Mouse (Mus musculus): Measurements from ENCODE around the gene Caskin1. TPM values are rescaled to one million over a fixed set of nuclear protein-coding genes. Genes with fewer than 3 reads are reported as not detected.

Gene Caskin1
- 2.3 and 2.5 TPM in 2 replicates for polyA plus RNA-seq (2014; fragmentation: Nextera tagmentation; extraction: Ambion mirVana)

GRCm38 (mm10) chr17:24488186-24488661, at the start of gene Caskin1:
TSS of gene Caskin1 (plus strand) at chr17:24488601.
- DNase-seq (ENCODE audit: low spot score) (peak; percentile 53), ATAC-seq (ENCODE audit: insufficient number of reproducible peaks, low FRiP score, low TSS enrichment, low read depth) (peak; percentile 73)
- H3K4me2 ChIP-seq (ENCODE audit: low read depth, severe bottlenecking) = peak within 1 kb of the TSS; percentile 80
- WGBS = under 1% methylated on average over 40 of the region's 45 CpGs
- H3K27me3 ChIP-seq (ENCODE audit: control insufficient read depth, insufficient read depth, low read length) = peaks cover 9% of the 10 kb centered on the region
- no peak within 1 kb of the TSS for H3K27ac ChIP-seq (replicated peaks; ENCODE audit: low read depth, low read length)
- H3K4me1 ChIP-seq (ENCODE audit: control insufficient read depth, insufficient read depth, low read length) = peaks cover 12% of the 10 kb centered on the region
- peak within 1 kb of the TSS; percentile 82 for H3K4me3 ChIP-seq (ENCODE audit: low read depth, low read length)
- H3K9ac ChIP-seq (ENCODE audit: low read length) = peak within 1 kb of the TSS; percentile 78
- H3K9me3 ChIP-seq (ENCODE audit: control insufficient read depth, low read length) = no peaks in the 10 kb centered on the region
- no peaks in the 10 kb centered on the region for H3K36me3 ChIP-seq (ENCODE audit: control insufficient read depth, insufficient read depth, low read length)

- H3K27ac ChIP-seq (replicated peaks; ENCODE audit: low read depth, low read length) = no peak overlapping the region
- no peak overlapping the region for H3K4me3 ChIP-seq (ENCODE audit: low read depth, low read length)
- peaks cover 20% of the 10 kb centered on the region for H3K36me3 ChIP-seq (ENCODE audit: control insufficient read depth, insufficient read depth, low read length)
- H3K27me3 ChIP-seq (ENCODE audit: control insufficient read depth, insufficient read depth, low read length) = no peaks in the 10 kb centered on the region
- ATAC-seq (ENCODE audit: insufficient number of reproducible peaks, low FRiP score, low TSS enrichment, low read depth) = no peak
- no peak overlapping the region for H3K9ac ChIP-seq (ENCODE audit: low read length)
- no peaks in the 10 kb centered on the region for H3K9me3 ChIP-seq (ENCODE audit: control insufficient read depth, low read length)
- no peak overlapping the region for H3K4me2 ChIP-seq (ENCODE audit: low read depth, severe bottlenecking)
- no peaks in the 10 kb centered on the region for H3K4me1 ChIP-seq (ENCODE audit: control insufficient read depth, insufficient read depth, low read length)
- no peak for DNase-seq (ENCODE audit: low spot score)
- 94% methylated on average over 8 of the region's 8 CpGs for WGBS
Measured at GRCm38 (mm10) chr17:24440377-24440776, 48.0 kb upstream of the Caskin1 start.

DNA sequence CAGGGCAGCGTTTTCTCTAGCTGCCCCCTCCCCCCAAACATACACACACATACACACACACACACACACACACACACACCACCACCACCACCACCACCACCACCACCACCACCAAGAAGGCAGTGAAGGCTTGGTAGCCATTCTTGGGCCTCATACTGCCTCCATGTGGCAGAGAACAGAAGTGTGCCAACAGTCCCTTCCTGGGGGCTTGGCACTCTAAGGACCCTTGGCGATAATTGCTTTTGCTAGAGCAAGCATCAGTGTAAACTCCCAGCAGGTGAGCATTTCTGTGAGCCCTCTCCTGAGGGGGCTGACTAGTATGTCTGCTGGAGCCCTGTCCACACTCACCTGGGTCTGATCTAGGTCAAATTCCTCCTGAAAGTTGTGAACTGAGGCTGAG, 47.3 kb upstream of the Caskin1 start:
- DNase-seq (ENCODE audit: low spot score) = no peak
- Histone ChIP-seq H3K9ac (ENCODE audit: low read length) (no peak overlapping the region), H3K9me3 (ENCODE audit: control insufficient read depth, low read length) (no peaks in the 10 kb centered on the region), H3K27me3 (ENCODE audit: control insufficient read depth, insufficient read depth, low read length) (no peaks in the 10 kb centered on the region), H3K36me3 (ENCODE audit: control insufficient read depth, insufficient read depth, low read length) (peaks cover 25% of the 10 kb centered on the region), H3K4me1 (ENCODE audit: control insufficient read depth, insufficient read depth, low read length) (no peaks in the 10 kb centered on the region), H3K4me2 (ENCODE audit: low read depth, severe bottlenecking) (no peak overlapping the region), H3K4me3 (ENCODE audit: low read depth, low read length) (no peak overlapping the region), H3K27ac (replicated peaks; ENCODE audit: low read depth, low read length) (no peak overlapping the region)
- no peak for ATAC-seq (ENCODE audit: insufficient number of reproducible peaks, low FRiP score, low TSS enrichment, low read depth)
- 61% methylated on average over 2 of the region's 2 CpGs for WGBS

DNA sequence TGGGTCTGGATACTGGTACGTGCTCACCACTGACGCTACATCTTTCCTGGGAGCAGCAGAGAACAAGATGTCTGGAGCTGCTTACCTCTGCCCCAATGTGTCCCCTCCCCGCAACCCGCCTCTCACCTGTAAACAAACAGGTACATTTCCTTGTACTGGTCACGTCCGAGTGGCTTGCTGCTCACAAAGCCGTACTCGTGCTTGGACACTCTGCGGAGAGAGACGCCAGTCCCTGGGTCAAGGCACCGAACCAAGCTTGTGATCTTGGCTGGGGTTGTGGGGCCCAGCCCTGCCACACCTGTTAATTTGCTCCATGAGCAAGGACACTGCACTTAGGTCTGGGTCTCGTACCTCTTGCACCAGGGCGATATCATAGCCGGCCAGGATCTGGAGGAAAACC, 46.3 kb upstream of the Caskin1 start:
- WGBS = 90% methylated on average over 14 of the region's 14 CpGs
- Histone ChIP-seq H3K9ac (ENCODE audit: low read length) (no peak overlapping the region), H3K4me3 (ENCODE audit: low read depth, low read length) (no peak overlapping the region), H3K27ac (replicated peaks; ENCODE audit: low read depth, low read length) (no peak overlapping the region), H3K36me3 (ENCODE audit: control insufficient read depth, insufficient read depth, low read length) (peaks cover 33% of the 10 kb centered on the region), H3K27me3 (ENCODE audit: control insufficient read depth, insufficient read depth, low read length) (no peaks in the 10 kb centered on the region), H3K4me1 (ENCODE audit: control insufficient read depth, insufficient read depth, low read length) (no peaks in the 10 kb centered on the region), H3K4me2 (ENCODE audit: low read depth, severe bottlenecking) (no peak overlapping the region), H3K9me3 (ENCODE audit: control insufficient read depth, low read length) (no peaks in the 10 kb centered on the region)
- ATAC-seq (ENCODE audit: insufficient number of reproducible peaks, low FRiP score, low TSS enrichment, low read depth) = no peak
- DNase-seq (ENCODE audit: low spot score) = no peak

GRCm38 (mm10) chr17:24442632-24443155, 45.7 kb upstream of the Caskin1 start, which contains the start of gene Dnase1l2:
TSS of gene Dnase1l2 (minus strand) at chr17:24443105.
- H3K9ac ChIP-seq (ENCODE audit: low read length) = no peak within 1 kb of the TSS
- no peak within 1 kb of the TSS for H3K4me2 ChIP-seq (ENCODE audit: low read depth, severe bottlenecking)
- H3K9me3 ChIP-seq (ENCODE audit: control insufficient read depth, low read length) = no peaks in the 10 kb centered on the region
- peaks cover 37% of the 10 kb centered on the region for H3K36me3 ChIP-seq (ENCODE audit: control insufficient read depth, insufficient read depth, low read length)
- no peak within 1 kb of the TSS for H3K27ac ChIP-seq (replicated peaks; ENCODE audit: low read depth, low read length)
- DNase-seq (ENCODE audit: low spot score) (no peak), ATAC-seq (ENCODE audit: insufficient number of reproducible peaks, low FRiP score, low TSS enrichment, low read depth) (no peak)
- no peaks in the 10 kb centered on the region for H3K27me3 ChIP-seq (ENCODE audit: control insufficient read depth, insufficient read depth, low read length)
- no peak within 1 kb of the TSS for H3K4me3 ChIP-seq (ENCODE audit: low read depth, low read length)
- H3K4me1 ChIP-seq (ENCODE audit: control insufficient read depth, insufficient read depth, low read length) = no peaks in the 10 kb centered on the region
- 83% methylated on average over 7 of the region's 7 CpGs for WGBS

DNA sequence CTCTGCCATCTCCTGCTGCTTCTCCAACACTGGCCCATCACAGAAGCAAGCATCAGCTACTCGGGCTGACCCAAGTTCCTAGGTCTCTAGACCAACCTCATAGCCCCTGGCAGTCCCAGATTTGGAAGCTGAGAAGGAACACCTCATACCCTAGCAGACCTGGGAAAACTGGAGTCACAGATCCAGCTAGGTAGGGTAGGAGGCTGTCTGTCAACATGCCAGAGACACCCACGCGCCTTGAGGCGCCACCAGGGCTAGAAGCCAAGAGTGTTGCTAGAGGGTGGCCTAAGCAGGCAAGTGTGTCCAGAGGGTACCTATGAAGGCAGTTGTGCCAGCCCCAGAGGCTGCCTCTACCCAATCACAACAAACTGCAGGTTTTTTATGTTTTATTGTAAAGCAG, 45.0 kb upstream of the Caskin1 start:
- Histone ChIP-seq H3K27ac (replicated peaks; ENCODE audit: low read depth, low read length) (no peak overlapping the region), H3K4me3 (ENCODE audit: low read depth, low read length) (no peak overlapping the region), H3K9ac (ENCODE audit: low read length) (no peak overlapping the region), H3K27me3 (ENCODE audit: control insufficient read depth, insufficient read depth, low read length) (no peaks in the 10 kb centered on the region), H3K4me1 (ENCODE audit: control insufficient read depth, insufficient read depth, low read length) (no peaks in the 10 kb centered on the region), H3K36me3 (ENCODE audit: control insufficient read depth, insufficient read depth, low read length) (peaks cover 43% of the 10 kb centered on the region), H3K9me3 (ENCODE audit: control insufficient read depth, low read length) (no peaks in the 10 kb centered on the region), H3K4me2 (ENCODE audit: low read depth, severe bottlenecking) (no peak overlapping the region)
- ATAC-seq (ENCODE audit: insufficient number of reproducible peaks, low FRiP score, low TSS enrichment, low read depth) = no peak
- WGBS = 92% methylated on average over 4 of the region's 4 CpGs
- DNase-seq (ENCODE audit: low spot score) = no peak

- H3K9ac ChIP-seq (ENCODE audit: low read length) = no peak overlapping the region
- H3K4me1 ChIP-seq (ENCODE audit: control insufficient read depth, insufficient read depth, low read length) = no peaks in the 10 kb centered on the region
- DNase-seq (ENCODE audit: low spot score) (no peak), ATAC-seq (ENCODE audit: insufficient number of reproducible peaks, low FRiP score, low TSS enrichment, low read depth) (no peak)
- peaks cover 46% of the 10 kb centered on the region for H3K36me3 ChIP-seq (ENCODE audit: control insufficient read depth, insufficient read depth, low read length)
- H3K4me3 ChIP-seq (ENCODE audit: low read depth, low read length) = no peak overlapping the region
- no peaks in the 10 kb centered on the region for H3K9me3 ChIP-seq (ENCODE audit: control insufficient read depth, low read length)
- H3K27me3 ChIP-seq (ENCODE audit: control insufficient read depth, insufficient read depth, low read length) = no peaks in the 10 kb centered on the region
- 92% methylated on average over 8 of the region's 8 CpGs for WGBS
- no peak overlapping the region for H3K27ac ChIP-seq (replicated peaks; ENCODE audit: low read depth, low read length)
- H3K4me2 ChIP-seq (ENCODE audit: low read depth, severe bottlenecking) = no peak overlapping the region
Measured at GRCm38 (mm10) chr17:24446590-24446989, 41.8 kb upstream of the Caskin1 start.

- Histone ChIP-seq H3K4me2 (ENCODE audit: low read depth, severe bottlenecking) (no peak overlapping the region), H3K9ac (ENCODE audit: low read length) (no peak overlapping the region), H3K4me1 (ENCODE audit: control insufficient read depth, insufficient read depth, low read length) (no peaks in the 10 kb centered on the region; the same call in 1 of the 2 replicates), H3K9me3 (ENCODE audit: control insufficient read depth, low read length) (no peaks in the 10 kb centered on the region), H3K27me3 (ENCODE audit: control insufficient read depth, insufficient read depth, low read length) (no peaks in the 10 kb centered on the region), H3K4me3 (ENCODE audit: low read depth, low read length) (no peak overlapping the region), H3K27ac (replicated peaks; ENCODE audit: low read depth, low read length) (no peak overlapping the region), H3K36me3 (ENCODE audit: control insufficient read depth, insufficient read depth, low read length) (peaks cover 35% of the 10 kb centered on the region)
- 90% methylated on average over 6 of the region's 6 CpGs for WGBS
- ATAC-seq (ENCODE audit: insufficient number of reproducible peaks, low FRiP score, low TSS enrichment, low read depth) (no peak), DNase-seq (ENCODE audit: low spot score) (no peak)
Measured at GRCm38 (mm10) chr17:24449507-24449906, 38.9 kb upstream of the Caskin1 start.

DNA sequence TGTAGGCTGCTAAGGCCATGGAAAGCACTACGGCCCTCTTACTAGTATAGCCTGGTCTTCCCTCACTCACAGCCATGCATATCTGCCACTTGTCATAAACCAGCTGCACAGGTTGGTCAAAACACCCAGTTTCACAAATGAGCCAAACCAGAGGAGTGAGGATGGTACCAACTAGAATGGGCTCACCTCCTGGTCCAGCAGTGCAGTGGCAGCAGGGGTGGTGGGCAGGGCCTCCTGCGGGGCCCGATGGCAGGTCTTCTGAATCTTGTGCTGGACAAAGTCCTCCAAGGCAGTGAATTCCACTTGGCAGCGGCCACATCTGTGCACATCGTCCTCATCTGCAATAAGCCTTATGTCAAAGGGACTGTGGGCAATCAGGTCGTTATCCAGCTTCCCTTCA, 37.2 kb upstream of the Caskin1 start:
- WGBS = 93% methylated on average over 6 of the region's 6 CpGs

More for the DNA sequence above, 37.2 kb upstream of the Caskin1 start:
- H3K9me3 ChIP-seq (ENCODE audit: control insufficient read depth, low read length) = no peaks in the 10 kb centered on the region
- H3K4me3 ChIP-seq (ENCODE audit: low read depth, low read length) = no peak overlapping the region
- no peaks in the 10 kb centered on the region; the same call in 1 of the 2 replicates for H3K4me1 ChIP-seq (ENCODE audit: control insufficient read depth, insufficient read depth, low read length)
- ATAC-seq (ENCODE audit: insufficient number of reproducible peaks, low FRiP score, low TSS enrichment, low read depth) (no peak), DNase-seq (ENCODE audit: low spot score) (no peak)
- H3K27ac ChIP-seq (replicated peaks; ENCODE audit: low read depth, low read length) = no peak overlapping the region
- H3K9ac ChIP-seq (ENCODE audit: low read length) = no peak overlapping the region
- no peaks in the 10 kb centered on the region for H3K27me3 ChIP-seq (ENCODE audit: control insufficient read depth, insufficient read depth, low read length)
- H3K36me3 ChIP-seq (ENCODE audit: control insufficient read depth, insufficient read depth, low read length) = peaks cover 27% of the 10 kb centered on the region
- no peak overlapping the region for H3K4me2 ChIP-seq (ENCODE audit: low read depth, severe bottlenecking)
